Mouse (Mus musculus) brain, embryonic 14.5 days (tissue): ENCODE data around the gene Atxn7l3.

ENCODE experiments used
- CTCF ChIP-seq: fragments of 200-500 bp; IDR thresholded peaks from 2 replicates; pipeline ENCODE4 v1.5.1; 2012; ENCODE audit warnings: inconsistent platforms, mild to moderate bottlenecking, moderate library complexity, borderline replicate concordance; ENCODE audit not compliant: insufficient read depth, insufficient read length; ENCODE audit errors: extremely low read depth
- POLR2A ChIP-seq: fragments of 200-500 bp; IDR thresholded peaks from 2 replicates; pipeline ENCODE4 v1.6.1; 2012; ENCODE audit warnings: mild to moderate bottlenecking, inconsistent platforms, borderline replicate concordance; ENCODE audit not compliant: poor library complexity, insufficient read depth, insufficient read length, severe bottlenecking; ENCODE audit errors: extremely low read depth

- TF ChIP-seq CTCF (peak; percentile 24; the same call in 1 of the 2 replicates), POLR2A (0 out of 2 replicates have a peak, but pooled peaks have one; percentile 14)
Observed at GRCm38 (mm10) chr11:102284501-102285094, 11.8 kb downstream of the Atxn7l3 start, which contains the start of gene Tmub2.
